Mouse (Mus musculus) thymus, postnatal 25 days (tissue): ENCODE data around the gene Jpt2.
"Not testable (repeated sequence)": the region's sequence is repeated elsewhere in the genome, so short reads cannot be mapped to it uniquely, and the experiment has no call there.

Source experiments
- DNase-seq: peaks from one replicate; pipeline ENCODE4 v3.0.0; 2022

Jpt2 gene

DNA sequence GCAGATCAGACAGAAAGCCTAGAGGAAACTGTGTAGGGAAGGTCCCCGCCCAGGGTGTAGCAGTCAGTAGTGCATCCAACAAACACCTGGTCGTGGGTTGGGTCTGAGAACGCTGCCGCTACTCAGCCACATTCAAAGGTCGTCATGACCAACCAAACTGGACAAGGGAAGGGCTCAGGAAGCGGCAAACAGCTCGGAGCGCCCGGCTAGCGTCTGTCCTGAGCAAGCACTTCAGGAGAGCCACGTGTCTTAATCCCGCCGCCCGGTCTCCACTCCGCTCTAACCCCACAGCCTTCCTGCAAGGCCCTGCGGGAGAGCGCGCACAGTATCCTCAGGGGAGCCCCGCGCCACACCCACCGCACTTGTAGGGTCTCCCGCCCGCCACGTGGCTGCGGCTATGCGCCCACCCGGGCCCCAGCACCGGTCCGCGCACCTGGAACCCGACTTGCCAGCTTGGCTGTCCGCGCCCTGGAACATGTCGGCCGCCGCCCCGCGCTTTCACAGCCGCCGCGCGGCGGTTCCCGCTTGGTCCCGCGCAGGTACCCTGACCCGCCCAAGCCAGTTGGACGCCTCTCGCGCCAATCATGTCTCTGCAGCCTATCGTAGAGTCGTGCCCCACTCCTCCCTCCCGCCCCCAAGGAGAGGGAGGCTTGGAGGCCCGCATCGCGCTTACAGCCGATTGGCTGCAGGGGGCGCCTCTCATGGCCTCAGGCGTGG, at the start of gene Jpt2:
Gene Jpt2, minus strand, starts transcription at position 555 of the 717 bp plus-strand sequence.
- DNase-seq = peak; percentile 97

DNA sequence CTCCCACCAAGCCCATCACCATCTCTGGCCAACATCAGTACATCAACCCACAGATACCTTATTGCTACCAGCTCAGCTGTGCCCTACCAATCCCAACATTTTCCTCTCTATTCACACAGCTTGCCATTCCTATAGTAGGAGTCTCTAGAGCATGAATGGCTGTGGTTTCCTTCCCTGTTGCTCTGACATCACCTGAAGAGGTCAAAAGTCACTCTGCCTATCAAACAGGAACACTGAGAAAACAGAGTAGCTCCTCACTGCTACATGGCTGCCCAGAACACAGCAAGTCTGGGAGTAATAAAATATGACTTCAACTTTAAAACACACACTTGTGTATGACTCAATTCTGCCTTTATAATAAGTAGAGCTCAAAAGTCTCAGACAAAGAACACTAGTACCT, 47.0 kb upstream of the Jpt2 start:
- no peak for DNase-seq

GRCm38 (mm10) chr17:25005102-25005501, 44.6 kb upstream of the Jpt2 start:
- DNase-seq = no peak

DNA sequence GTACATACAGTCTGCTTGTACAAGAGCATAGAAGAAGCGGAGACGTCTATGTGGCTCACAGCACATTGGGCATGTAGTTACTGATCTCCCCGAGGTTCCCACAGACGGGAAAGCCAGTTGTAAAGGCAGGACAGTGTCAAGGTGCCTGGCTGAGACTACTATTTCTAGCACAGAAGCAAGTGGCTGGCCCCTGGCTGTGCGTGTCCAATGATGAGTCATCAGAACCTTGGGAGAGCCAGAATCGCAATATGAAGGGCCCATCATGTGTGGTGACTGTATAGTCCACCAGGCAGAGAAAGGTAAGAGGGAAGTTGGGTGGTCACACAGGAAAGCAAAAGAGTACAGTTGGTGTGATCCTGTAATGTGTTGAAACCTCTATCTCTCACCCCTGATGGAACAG, 34.2 kb upstream of the Jpt2 start:
- DNase-seq = no peak

DNA sequence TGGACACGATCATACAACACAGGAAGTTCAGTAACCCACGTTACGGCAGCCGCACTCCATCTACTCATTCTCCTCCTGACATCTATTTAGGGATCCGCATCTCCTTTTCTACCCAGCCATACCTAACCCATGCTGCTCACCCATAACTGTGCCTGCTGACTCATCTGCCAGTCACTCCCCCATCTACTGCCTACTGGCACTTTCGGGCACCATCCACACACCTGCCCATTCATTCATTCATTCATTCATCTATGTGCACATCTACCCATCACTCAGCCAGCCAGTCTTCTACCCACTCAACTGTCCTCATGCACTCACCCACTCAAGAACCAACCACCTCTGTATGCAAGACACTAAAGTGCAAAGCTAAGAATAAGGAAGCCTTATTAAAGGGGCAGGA, 26.7 kb upstream of the Jpt2 start:
- DNase-seq = no peak

DNA sequence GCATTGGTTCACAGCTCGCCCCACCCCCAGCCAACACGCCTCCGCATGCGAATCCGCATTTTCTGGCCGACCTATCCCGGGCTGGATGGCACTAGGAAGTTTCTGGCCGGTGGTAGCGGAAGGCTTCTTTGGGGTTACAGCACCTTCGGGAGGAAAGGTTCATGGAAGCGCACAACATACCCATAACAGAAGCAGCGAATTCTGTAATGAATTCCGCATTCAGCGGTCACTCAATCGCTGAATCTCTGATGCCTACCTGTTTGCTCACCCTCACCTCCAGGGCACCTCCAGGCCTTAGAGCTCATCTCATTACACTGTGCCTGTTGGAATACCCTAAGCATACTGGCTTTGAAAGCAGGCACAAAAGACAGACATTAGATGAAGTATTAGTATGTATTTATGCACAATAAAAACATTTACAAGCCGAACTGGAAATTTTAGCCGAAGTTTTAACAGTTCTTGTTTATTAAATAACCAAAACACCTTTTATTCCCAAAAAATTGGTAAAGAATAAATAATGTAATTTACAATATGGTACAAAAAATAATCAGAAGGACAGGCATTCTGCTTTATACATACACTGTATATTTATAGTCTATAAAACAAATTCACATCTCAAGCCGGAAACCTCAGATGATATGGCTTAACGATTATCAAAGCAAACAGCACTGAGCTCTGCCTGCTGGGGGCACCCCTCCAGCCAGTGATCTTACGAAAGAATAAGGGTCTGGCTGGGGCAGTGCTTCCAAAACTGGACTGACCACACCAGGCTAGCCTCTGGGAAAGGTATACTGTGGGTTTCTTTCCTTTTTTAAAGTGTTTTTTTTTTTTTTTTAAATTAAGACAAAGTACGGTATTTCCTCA, 595 bp upstream of the Jpt2 start:
- DNase-seq = no peak

DNA sequence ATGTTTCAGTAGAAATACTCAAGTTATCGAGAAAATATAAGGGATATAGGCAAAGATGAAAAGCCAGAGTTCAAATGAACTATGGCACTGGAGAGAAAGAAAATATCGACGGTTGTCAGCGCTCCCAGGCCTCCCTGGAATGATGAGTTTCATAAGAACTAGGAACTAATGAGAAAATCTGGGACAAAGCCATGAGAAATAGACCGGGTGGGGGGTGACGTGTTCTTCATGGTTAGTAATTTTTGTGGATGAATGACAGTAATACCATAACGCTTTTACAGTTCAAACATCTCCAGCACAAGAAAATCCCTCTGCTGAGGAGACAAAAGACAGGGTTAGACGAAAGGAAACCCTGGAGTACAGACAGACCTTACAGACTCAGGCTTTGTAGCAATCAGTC, 1.1 kb downstream of the Jpt2 start:
- no peak for DNase-seq

DNA sequence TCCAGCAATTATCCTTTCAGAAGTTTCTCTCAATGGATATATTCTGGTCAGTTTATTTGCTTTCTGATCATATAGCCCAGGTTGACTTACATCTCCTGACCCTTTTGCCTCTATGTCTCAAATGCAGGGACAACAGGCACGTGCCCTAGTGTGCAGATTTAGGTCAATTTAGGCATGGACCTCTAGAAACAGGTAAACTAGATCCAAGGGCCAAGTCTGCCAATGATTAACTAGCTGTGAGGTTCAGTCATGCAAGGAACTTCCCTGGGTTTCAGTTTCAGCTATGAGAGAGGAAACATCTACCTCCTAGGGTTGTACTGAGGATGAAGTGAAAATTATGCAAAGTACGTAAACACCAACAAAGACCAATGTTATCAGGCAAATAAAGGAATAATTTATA, 7.2 kb downstream of the Jpt2 start:
- no peak for DNase-seq

DNA sequence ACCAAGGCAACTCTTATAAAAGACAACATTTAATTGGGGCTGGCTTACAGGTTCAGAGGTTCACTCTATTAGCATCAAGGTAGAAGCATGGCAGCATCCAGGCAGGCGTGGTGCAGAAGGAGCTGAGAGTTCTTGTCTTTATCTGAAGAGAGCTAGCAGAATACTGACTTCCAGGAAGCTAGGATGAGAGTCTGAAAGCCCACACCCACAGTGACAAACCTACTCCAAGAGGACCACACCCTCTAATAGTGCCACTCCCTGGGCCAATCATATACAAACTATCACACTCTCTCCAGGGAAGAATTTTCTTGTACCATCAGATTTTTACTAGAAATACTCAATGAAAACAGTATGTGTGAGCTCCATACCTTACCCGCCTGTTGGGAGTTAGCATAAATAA, 9.8 kb downstream of the Jpt2 start:
- DNase-seq = no peak

- DNase-seq = no peak
Measured at GRCm38 (mm10) chr17:24948204-24948603, 12.3 kb downstream of the Jpt2 start.

GRCm38 (mm10) chr17:24943589-24943988, 16.9 kb downstream of the Jpt2 start:
- DNase-seq = not testable (repeated sequence)

DNA sequence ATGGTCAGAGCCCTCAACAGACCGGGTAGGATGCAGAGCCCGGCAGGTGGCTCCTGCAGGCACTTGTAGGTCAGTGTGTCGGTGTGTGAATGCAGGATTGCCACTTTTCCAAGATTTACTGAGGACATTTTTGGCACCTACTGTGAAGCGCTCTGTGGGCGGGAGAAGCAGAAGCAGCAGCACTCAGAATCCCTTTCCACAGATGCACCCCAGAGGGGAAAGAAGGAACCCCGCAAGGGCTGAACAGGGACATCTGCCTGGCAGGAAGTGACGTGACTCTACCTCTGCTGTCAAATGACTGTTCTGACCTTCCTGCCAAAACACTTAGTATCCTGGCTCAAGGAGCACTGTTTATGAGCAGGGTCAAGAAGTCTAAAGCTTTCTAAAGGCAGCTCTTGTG, 17.5 kb downstream of the Jpt2 start:
- DNase-seq = no peak

DNA sequence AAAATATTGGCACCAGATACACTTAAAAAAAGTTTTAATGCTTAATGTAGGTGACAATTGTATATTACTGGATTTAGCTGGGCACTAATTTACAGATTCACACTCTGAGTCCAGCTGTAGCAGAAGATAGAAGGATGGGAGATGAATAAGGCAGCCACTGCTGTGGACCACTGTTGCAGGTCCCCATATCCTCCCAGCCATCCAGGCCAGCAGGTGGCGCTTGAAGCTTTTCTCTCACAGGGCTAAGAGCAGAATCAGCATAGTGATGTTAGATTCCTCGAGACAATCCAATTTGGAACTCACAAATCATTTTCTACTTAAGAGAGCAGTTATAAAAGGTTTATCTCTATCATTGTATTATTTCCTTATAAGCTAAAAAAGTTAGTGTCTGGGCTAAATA, 18.0 kb downstream of the Jpt2 start:
- peak; percentile 50 for DNase-seq

DNA sequence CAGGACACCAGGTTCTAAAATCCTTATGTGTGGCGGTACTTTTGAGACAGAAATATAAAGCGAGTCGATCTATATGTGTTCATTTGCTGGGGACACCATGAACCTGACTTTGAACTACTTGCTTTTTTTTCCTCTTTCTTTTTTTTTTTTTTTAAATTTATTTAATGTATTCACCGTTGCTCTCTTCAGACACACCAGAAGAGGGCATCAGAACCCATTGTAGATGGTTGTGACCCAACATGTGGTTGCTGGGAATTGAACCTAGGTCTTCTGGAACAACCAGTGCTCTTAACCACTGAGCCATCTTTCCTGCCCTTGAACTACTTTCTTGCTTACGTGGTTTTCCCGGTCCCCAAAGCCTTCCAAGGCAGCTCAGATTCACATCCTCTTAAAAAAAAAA, 23.2 kb downstream of the Jpt2 start:
- no peak for DNase-seq

- peak; percentile 96 for DNase-seq
Measured at GRCm38 (mm10) chr17:24936259-24937237, 23.9 kb downstream of the Jpt2 start, which contains the start of gene Mapk8ip3. TSS of gene Mapk8ip3 (minus strand) at chr17:24936977.

DNA sequence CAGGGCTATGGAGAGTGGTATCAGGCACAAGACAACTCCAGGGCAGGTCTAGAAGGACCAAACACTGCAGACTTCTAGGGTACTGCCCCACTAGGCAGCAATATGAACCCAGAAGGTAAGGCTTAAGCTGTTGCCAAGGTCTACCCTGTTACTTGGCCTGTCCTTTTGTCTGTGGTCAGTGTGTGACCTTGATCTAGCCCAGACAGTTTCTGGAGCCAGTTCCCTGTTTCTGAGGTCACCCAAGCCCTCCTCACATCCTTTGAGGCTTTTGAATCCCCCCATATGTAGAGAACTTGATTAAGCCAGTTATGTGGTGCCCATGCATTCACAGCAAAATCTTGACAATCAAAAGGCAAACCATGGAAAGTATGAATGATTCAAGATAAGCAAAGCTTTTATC, 24.8 kb downstream of the Jpt2 start:
- no peak for DNase-seq

- no peak for DNase-seq
Measured at GRCm38 (mm10) chr17:24934926-24935325, 25.6 kb downstream of the Jpt2 start.

DNA sequence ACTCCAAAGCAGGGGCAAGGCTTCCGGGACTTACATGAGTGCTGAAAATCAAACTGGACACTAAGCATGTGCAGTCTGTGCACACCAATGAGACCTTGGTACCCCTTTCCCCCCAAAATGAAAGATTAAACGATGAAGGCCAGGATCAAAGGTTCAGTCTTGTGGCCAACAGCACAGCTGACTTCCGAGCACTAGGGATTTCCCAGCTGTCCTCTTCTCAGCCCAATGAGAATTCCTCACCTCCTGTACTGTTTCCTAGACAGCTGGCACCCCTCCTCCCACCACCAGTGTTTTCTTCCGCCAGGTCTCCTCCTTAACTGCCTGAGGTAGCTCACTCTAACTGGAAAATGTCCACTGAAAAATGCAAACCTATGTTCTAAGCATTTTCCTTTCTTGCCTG, 27.3 kb downstream of the Jpt2 start:
- DNase-seq = no peak

DNA sequence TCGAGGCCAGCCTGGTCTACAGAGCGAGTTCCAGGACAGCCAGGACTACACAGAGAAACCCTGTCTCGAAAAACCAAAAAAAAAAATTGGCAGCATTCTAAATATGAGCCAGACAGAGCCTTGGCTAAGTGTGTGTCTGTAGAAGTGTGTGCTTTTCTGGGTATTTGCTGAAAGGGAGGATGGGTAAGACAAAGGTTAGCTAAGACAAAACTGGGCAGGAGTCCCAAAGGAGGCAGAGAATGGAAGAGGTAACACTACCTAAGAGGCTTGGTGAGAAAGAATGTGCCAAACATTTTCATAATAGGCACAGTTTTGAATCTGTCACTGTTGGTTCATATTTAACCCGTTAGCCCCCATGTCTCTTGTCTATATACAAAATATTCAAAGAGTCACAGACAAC, 28.1 kb downstream of the Jpt2 start:
- no peak for DNase-seq

GRCm38 (mm10) chr17:24929506-24929905, 31.0 kb downstream of the Jpt2 start:
- DNase-seq = no peak

DNA sequence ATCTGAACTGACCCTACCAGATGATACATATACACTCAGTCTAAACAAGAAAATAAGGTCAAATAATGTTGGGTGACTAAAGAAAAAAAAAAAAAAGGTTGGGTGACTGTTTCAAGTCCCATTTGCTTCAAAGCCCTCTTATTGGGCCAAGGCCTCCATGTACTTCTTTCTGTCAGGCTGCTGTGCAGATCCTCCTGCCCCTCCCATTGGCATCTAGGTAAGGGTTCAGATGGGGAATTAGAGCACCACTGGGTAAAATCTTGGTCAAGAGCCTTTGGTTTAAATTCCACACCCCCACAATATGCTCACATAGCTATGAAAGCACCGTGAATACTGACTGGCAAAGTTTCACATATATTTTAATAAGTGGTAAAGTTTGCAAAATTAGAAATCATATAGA, 37.2 kb downstream of the Jpt2 start:
- DNase-seq = no peak

- no peak for DNase-seq
Measured at GRCm38 (mm10) chr17:24913984-24914383, 46.5 kb downstream of the Jpt2 start.

DNA sequence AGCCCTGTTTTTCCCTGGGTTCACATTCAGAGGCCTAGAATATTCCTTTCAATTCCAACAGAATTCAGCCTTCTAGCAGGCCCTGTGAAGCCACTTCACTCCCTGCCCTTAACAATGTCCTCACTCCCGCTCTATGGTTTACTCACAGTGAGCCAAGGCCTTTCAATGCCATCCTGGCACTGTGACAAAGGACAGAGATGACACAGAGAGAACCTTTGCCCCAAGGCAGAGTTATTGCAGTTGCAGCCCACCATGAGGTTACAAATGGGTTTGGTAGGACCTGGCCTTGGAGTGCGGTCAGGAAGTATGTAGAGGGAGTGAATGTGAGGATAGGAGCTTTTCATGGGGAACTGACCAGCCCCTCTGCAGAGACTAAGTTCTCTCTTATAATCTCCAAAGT, 52.9 kb downstream of the Jpt2 start:
- DNase-seq = no peak
